Mouse (Mus musculus) frontal cortex, postnatal 14 days (tissue): ENCODE results near the gene Snapin.
A peak's percentile ranks its signal among the peaks of the same experiment; 100 is the strongest.

Experiments
- DNase-seq, 2 experiments: peaks; one replicate each; pipeline ENCODE4 v3.0.0; 2022; ENCODE audit warnings: low spot score in 2 of 2

The Snapin gene

GRCm38 (mm10) chr3:90490696-90491256 lies at the start of gene Snapin:
Snapin (minus strand) TSS chr3:90491033.
- DNase-seq: peak; percentile 89 to 94

DNA sequence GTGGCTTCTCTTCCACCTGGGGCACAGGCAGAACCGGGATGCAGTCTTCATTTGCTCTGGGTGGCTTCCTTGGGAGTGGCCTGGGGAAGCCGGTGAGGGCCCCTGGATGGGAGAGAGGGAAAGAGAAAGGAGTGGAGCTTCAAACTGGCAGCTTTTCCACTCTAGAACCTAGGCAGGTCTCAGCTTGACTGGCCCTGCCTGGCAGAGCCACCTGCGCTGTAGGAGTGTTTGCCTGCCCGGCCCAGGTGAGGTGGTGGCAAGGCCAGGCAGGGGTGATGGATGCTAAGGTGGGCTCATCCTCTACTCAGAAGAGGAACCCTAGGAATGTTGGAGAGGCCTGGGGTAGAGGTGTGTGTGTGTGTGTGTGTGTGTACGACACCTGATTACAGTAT lies 47.1 kb upstream of the Snapin start:
- no peak for DNase-seq

- no peak for DNase-seq
Measured at GRCm38 (mm10) chr3:90537141-90537904, 46.5 kb upstream of the Snapin start, which contains the start of gene S100a16. S100a16 (plus strand) TSS chr3:90537254.

DNA sequence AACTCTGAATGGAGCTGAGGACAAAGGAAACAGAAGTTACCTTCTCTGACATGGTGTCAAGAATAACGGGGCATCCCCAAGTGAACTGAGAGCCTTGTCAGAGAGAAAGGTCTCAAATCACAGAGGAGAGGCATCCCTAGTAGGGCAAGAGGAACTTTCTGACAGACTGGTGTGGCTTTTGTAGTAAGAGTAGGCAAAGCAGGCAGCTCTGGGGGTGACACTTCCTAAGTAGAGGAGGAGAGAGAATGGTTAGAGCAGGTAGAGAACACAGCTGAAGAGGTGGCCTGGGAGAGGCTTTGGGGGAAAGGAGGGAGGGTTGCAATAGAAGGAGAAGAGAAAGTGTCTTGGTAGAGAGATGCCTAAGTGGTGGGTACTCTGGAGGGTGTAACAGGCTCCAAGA lies 44.6 kb upstream of the Snapin start:
- no peak for DNase-seq

DNA sequence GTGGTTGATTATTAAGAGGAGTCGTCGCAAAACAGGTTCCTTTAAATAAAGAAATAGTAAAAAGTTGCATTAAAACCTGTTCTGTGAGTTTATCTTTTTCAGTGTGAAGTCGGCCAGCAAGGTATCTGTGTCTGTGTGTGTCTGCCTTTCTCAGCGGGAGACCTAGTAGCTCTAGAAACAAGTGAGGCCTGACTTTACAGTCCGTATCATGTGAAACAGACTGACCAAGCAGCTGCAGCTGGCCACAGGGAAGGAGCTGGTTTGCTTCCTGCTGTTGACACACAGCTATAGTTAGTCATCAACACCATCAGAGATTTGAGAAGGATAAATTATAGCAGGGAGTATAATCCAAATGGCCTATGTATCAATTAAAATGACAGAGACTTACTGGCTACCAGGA lies 40.9 kb upstream of the Snapin start:
- no peak for DNase-seq

DNA sequence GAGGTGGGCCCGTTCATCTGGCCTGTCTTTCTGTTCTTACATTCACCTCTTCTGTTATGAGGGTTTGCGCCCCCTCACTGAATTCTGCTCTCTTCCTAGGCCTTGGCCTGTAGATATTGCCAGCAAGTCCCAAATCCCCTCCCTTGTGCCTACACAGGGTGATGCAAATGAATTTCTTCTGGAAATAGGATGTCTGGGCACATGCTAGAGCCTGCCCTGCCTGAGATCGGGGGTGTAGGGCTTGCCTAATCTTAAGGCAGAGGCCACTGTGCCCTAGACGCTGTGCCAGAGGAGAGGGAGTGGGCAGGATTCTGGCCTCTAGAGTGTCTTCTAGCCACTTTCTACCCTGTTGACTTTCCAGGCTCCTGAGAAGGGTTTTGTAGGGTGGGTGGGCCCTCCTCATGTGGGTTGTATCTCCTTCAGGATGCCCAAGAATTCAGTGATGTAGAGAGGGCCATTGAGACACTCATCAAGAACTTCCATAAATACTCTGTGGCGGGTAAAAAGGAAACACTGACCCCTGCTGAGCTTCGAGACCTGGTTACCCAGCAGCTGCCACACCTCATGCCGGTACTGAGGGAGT lies 36.5 kb upstream of the Snapin start:
- no peak for DNase-seq

DNA sequence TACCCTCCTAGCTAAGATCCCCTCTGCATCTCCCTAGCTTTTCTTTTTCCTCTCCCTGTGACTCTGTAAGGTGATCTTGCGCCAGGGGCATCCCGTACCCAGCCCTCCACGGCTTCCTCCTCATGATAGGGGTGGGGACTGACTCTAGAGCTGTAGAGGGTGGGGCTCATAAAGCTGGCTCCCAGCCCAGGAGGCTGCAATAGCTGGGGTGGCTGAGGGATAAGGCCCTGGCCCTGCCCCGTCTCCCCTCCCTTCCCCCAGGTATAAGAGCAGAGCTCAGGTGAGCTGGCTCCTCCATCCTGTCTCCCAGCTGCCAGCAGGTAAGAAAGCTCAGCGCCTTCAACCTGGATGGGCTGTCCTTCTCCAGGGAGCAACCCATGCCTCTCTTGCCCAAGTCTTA lies 35.7 kb upstream of the Snapin start, which contains the start of gene S100a14:
S100a14 (plus strand) TSS at position 277 of the 400 bp plus-strand sequence.
- no peak for DNase-seq

DNA sequence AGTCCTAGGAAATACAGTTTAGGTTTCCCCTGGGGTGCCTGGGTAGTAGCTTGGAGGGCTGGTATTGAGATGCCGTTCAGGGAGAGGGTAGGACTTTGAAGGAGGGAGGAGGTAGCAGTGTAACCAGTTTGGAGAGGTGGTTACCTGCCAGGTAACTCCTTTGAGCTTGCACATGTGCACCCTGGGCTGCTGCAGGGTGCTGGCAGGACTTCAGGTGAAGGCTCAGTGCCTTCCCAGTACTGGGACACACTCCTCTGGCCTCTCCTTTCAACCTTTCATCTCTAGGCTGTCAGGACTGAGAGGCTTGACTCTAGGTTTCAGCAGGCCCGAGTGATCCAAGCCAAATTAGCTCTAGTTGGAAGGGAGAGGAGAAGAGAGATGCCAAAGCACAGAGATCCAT lies 35.2 kb upstream of the Snapin start:
- no peak for DNase-seq

DNA sequence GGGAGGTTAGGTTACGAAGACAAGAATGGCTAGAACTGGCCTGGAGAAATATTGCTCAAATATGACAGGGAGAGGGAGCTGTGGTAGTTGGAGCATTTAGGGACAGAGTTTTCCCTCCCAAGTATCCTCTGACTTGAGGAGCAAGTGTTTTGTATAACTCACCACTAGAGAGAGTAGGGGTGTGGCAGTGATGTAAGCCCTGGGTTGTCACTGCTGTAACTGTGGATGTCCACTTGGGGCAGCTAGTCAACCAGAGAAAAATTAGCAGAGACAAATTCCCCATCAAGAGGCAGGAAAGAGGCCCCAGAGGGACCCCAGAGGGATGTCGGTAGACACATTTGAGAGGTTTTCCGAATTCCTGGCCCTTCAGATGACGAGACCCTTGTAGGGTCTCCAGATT lies 34.6 kb upstream of the Snapin start:
- no peak for DNase-seq

- no peak for DNase-seq
Measured at GRCm38 (mm10) chr3:90517711-90518110, 26.9 kb upstream of the Snapin start.

GRCm38 (mm10) chr3:90515789-90516188 lies 25.0 kb upstream of the Snapin start:
- DNase-seq: no peak

DNA sequence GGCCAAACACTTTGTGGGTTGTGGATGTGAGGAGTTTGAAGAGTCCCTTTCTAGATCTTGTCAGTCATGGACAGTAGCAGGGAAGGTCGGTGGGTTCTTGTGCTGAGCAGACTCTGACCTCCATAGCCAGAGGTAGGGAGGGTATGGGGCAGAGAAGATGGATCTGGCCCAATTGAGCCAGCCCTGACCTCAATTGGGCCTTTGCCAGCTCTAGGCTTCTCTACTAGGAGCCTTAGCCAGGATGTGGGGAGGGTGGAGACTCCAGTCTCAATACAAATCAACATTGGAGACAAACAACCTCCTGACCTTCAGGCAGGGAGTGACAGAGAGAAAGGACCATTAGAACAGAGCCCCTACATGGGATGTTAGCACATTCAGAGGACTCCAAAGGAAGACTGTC lies 24.4 kb upstream of the Snapin start:
- no peak for DNase-seq

DNA sequence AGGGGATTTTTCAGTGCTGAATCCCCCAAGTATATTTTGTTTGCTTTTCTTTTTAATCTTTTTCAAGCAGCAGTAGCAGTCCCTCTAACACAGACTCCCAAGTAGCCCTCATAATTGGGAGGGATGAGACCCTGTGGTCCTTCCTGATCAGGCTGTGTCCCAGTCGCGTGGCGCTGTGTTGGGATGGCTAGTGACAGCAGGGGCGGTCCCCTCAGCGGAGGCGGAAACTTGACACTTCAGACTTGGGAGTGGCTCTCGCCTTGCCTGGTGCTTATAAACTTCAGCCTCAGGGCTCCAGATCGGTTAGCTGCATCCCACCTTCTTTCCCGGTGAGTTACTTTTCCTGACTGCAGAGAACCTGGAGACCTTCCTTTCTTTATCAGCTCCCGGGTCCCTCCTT lies 23.9 kb upstream of the Snapin start:
- no peak for DNase-seq

DNA sequence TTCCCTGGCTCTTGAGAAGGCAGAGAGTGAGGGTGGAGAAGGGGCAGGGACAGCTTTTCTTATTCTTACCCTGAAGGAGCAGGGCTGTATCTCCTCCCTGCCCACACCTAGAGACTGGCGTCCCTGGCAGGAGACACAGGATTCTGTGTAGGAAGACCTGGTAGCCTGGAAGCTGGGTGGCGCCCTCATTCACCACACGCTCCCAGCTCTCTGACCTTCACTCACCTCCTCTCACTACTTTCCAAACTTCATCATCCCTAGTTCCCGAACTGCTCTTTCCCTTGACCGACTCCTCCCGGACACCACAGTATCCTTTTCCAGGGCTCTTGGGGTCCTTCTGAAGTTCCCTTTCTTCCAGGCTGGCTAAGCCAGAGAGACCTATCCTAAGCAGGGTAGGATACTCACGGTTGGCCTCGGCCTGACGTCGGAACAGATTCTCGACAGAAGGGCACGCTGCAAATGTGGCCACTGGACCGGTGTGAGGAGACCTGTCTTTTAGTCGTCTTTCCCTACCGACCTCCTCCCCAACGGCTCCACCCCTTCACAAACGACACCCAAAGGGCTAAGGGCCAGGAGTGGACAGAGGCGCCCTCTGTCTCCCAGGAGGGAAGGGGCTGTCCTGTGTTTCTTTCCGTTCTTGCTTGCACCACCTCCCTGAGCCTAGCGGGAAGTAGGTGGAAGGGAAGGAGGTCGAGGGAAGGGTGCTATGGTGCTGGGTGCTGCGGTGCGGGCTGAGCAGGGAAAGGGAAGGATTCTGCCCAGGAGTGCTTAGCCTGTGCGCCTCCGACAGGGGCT lies 23.2 kb upstream of the Snapin start, which contains the start of the genes S100a1 and S100a13:
S100a1 (minus strand) TSS at position 597 of the 795 bp plus-strand sequence.
S100a13 (plus strand) TSS at position 640 of the 795 bp plus-strand sequence.
- DNase-seq: no peak

DNA sequence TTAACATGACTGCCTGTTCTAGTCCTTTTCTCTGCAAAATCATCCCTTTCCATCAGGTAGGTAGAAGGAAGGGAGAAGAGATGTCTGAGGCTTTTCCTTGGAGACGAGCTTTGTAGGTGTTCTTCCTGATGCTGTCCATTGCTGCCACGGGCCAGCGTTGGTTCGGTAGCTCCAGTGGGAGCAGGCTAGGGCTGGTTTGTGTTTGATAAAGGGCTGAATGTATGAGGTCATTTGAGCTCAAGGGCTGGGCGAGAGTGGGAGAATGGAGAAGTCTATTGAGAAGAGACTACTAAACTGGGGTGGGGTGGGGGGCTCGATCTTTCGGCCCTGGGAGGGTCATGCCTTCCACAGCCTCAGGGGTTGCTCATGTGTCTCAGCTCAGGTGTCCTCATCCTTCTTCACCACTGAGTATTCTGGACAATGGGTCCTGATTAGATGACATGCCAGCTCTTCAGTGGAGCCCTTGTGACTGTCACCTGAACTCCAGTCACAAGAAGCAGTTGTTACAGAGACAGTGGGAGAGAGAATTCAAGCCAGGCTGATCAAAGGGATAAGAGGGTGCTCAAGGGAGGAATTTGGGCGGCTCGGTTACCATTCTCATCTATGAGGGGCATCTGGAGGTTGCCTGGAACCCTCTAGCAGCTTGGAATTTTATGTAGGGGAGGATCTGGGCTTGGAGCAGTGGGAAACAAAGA lies 22.3 kb upstream of the Snapin start:
- DNase-seq: no peak

DNA sequence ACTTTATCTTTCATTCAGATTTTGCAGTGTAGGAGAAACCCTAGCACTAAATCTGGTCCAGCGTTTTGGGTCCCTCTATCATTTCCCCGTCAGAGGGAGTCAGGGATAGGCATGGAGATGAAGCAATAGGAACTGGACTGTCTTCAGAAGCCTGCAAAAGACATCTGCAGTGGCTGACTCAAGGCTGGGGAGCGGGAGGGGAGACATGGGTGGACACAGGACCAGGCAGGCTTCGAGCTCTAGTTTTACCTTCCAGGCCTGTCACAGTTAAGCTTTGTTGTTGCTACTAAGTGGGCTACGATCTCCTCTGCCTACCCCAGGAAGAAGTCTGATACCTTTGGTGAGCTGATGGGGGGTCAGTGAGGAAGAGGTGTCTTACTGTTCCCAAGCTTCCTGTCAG lies 21.4 kb upstream of the Snapin start:
- no peak for DNase-seq

DNA sequence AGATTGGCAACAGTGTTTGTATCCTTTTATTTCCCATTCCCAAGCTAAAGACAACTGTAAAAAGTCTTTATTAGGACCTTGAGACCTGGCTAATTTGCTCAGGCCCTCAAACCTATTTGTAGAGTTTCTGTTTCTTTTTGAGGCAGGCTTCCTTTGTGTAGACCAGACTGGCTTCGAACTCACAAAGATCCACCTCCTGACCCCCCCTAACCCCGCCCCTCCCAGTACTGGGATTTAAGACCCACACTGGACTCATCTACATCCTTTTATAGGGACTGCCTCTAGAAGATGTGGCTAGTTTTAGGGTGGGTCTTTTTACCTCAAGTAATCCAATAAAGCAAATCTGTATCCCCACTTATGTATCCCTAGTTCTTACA lies 18.9 kb upstream of the Snapin start:
- no peak for DNase-seq

- DNase-seq: peak; percentile 98 to 99
Measured at GRCm38 (mm10) chr3:90508950-90509746, 18.3 kb upstream of the Snapin start, which contains the start of gene Chtop. Chtop (minus strand) TSS chr3:90509498.

GRCm38 (mm10) chr3:90508287-90508949 lies 17.6 kb upstream of the Snapin start:
- no peak for DNase-seq

DNA sequence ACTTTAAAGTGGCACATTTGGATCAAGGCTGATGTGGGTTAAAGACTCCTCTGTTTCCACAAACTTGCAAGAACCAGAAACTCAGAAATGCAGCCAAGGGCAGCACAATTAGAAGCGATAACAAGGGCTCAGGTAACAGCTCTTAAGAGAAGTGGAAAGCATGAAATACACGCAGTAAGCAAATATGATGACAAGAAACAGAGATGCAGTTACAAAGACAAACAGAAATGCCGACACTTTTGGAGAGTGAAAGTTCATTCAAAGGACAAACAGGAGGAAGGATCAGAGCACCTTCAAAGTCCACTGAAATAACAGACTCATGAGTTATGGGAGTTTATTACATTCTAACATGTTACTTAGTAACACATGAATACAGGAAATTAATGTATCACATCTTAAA lies 15.5 kb upstream of the Snapin start:
- DNase-seq: no peak
